ENCODE assay signal across 8 mouse cellular contexts in the genomic region with DNA sequence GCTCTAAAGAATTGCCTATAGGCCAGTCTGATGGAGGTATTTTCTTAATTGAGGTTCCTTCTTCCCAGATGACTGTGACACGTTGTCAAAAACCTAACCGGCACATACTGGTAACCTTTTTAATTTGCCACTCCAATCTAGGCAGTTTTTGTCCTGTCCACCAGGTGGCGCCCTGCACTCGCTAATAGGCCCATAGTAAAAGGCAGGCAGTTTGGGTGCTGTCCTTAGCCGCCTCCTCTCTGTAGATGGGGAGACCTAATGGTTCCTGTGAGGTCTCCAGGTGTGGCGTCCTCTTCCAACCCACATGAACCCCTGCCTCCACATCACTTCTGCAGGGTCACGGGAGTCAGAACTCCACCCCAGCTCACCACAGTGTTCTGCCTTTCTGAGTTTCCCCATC. TPM values are rescaled to one million over a fixed set of nuclear protein-coding genes. Genes with fewer than 3 reads are reported as not detected.
DNase-seq lines count a peak whose midpoint lies in the region; ATAC-seq and TF ChIP-seq lines count a peak whose summit lies in the region.

No protein-coding gene starts in this region.

- H3K4me2 ChIP-seq in liver, postnatal 0 days (ENCODE audit: low read depth, low read length): no peak overlapping the region

- peaks cover 18% of the 10 kb centered on the region for H3K4me1 ChIP-seq in liver, postnatal 0 days (ENCODE audit: insufficient read depth)
- peaks cover 11% of the 10 kb centered on the region for H3K4me1 ChIP-seq in olfactory bulb, adult 2 months (ENCODE audit: control insufficient read depth, insufficient read depth, low read length)
- no peaks in the 10 kb centered on the region for H3K4me1 ChIP-seq in thymus, adult 2 months (replicated peaks; ENCODE audit: control insufficient read depth, insufficient read depth, low read length)

- no peak overlapping the region for H3K9ac ChIP-seq in liver, postnatal 0 days (replicated peaks)

- H3K36me3 ChIP-seq in liver, postnatal 0 days (replicated peaks; ENCODE audit: insufficient read depth, low read length): no peaks in the 10 kb centered on the region
- no peaks in the 10 kb centered on the region for H3K36me3 ChIP-seq in thymus, adult 2 months (ENCODE audit: control insufficient read depth, insufficient read depth, low read length)

- no peaks in the 10 kb centered on the region for H3K9me3 ChIP-seq in liver, postnatal 0 days (ENCODE audit: low read length)

- DNase-seq in CD4-positive helper T cell, adult 2 months (ENCODE audit: low read depth, low spot score): peak; percentile 72
- peak; percentile 82 to 95 for DNase-seq in adrenal gland, adult (ENCODE audit: inconsistent age in 2 of 2, low spot score in 1 of 2)
- peak; percentile 80 for DNase-seq in gastrocnemius, postnatal 14 days
- DNase-seq in kidney, postnatal 14 days: peak; percentile 87
- peak; percentile 85 for DNase-seq in liver, postnatal 0 days
- peak; percentile 83 for DNase-seq in thymus, adult 2 months

- intact Hi-C loops in gastrocnemius, postnatal 14 days (cut with DNase I; ENCODE audit: low total_unique reads): loop anchor here (2.0 to 10.0 kb wide), 2 partner anchors 151 to 319 kb away; partner anchors contain the start of gene Celsr1

- 5% methylated on average over 7 of the region's 7 CpGs for WGBS in liver, postnatal 0 days (ENCODE audit: insufficient replicate concordance)
- 5% methylated on average over 7 of the region's 7 CpGs for WGBS in olfactory bulb, adult 2 months
- 2% methylated on average over 7 of the region's 7 CpGs for WGBS in thymus, adult 2 months

- H3K27ac ChIP-seq in liver, postnatal 0 days (ENCODE audit: low read depth): no peak overlapping the region
- no peak overlapping the region for H3K27ac ChIP-seq in olfactory bulb, adult 2 months (ENCODE audit: insufficient read depth, low read depth, low read length)
- no peak overlapping the region for H3K27ac ChIP-seq in thymus, adult 2 months (ENCODE audit: control insufficient read depth, insufficient read depth, low read length)

- TF ChIP-seq EP300 in liver, postnatal 0 days (IDR thresholded peaks at IDR 0.05; ENCODE audit: low read depth): no peak

- peak; percentile 75 for ATAC-seq in common myeloid progenitor, adult 5-6 weeks (replicated peaks; ENCODE audit: low read depth, poor library complexity, severe bottlenecking)
- ATAC-seq in liver, postnatal 0 days: peak; percentile 29; the same call in 1 of the 2 replicates

- peak; percentile 98 for TF ChIP-seq CTCF in liver, postnatal 0 days (IDR thresholded peaks at IDR 0.05; ENCODE audit: low read depth)
- 0 out of 2 replicates have a peak, but pooled peaks have one; percentile 30 for TF ChIP-seq CTCF in olfactory bulb, adult 2 months (IDR thresholded peaks at IDR 0.05; ENCODE audit: insufficient read depth, low read depth, low read length)
- TF ChIP-seq CTCF in thymus, adult 2 months (IDR thresholded peaks at IDR 0.05; ENCODE audit: borderline replicate concordance, control insufficient read depth, extremely low read depth, insufficient read depth, low read length, poor library complexity): peak; percentile 63; the same call in 1 of the 2 replicates

- H3K4me3 ChIP-seq in liver, postnatal 0 days (ENCODE audit: low read depth, low read length): no peak overlapping the region
- no peak overlapping the region for H3K4me3 ChIP-seq in olfactory bulb, adult 2 months (ENCODE audit: insufficient read depth, low read depth, low read length)
- no peak overlapping the region for H3K4me3 ChIP-seq in thymus, adult 2 months (ENCODE audit: control insufficient read depth, insufficient read depth, low read length)

- no peaks in the 10 kb centered on the region for H3K27me3 ChIP-seq in liver, postnatal 0 days (ENCODE audit: insufficient read depth, low read length)
- H3K27me3 ChIP-seq in thymus, adult 2 months (ENCODE audit: control insufficient read depth, insufficient read depth, low read length): no peaks in the 10 kb centered on the region

- no peak for TF ChIP-seq POLR2A in olfactory bulb, adult 2 months (IDR thresholded peaks at IDR 0.05; ENCODE audit: insufficient read depth, low read depth, low read length)
- TF ChIP-seq POLR2A in thymus, adult 2 months (IDR thresholded peaks at IDR 0.05; ENCODE audit: control insufficient read depth, extremely low read depth, insufficient read depth, low read length, poor library complexity): no peak

RNA-seq across cellular contexts. Expression of gene Ppara, which starts 18.7 kb away (rescaled TPM):
- total RNA-seq in common myeloid progenitor, adult 5-6 weeks (2017): not detected in 2 replicates
- 10 to 100 TPM in 1 of 2 experiments, 1 to 10 TPM in 1; 6.3 to 16.3 TPM for total RNA-seq in gastrocnemius, postnatal 14 days (2021)
- polyA plus RNA-seq in liver, postnatal 0 days (2015; fragmentation: Nextera tagmentation; extraction: Ambion mirVana): 169 and 185 TPM in 2 replicates
- not detected in 2 replicates for polyA plus RNA-seq in olfactory bulb, adult 2 months (2012; ENCODE audit: insufficient read depth, insufficient read length, low replicate concordance, missing spikeins)
- 1.3 and 1.9 TPM in 2 replicates for polyA plus RNA-seq in thymus, adult 2 months (2012; rRNA removed)

Comparison
In these comparisons a context has a peak if more than half of its experiments do, and no peak if none do; other contexts are left out.
1. CTCF ChIP-seq: peak in every context shown above with its lines; median percentile 98 in liver, postnatal 0 days; 63 in thymus, adult 2 months; 30 in olfactory bulb, adult 2 months.
2. RNA of gene Ppara, which starts 18.7 kb away (polyA plus RNA-seq): 169 to 185 TPM in liver, postnatal 0 days; 1.3 to 1.9 TPM in thymus, adult 2 months and not detected in olfactory bulb, adult 2 months; every median in the first group is over 10 times any median in the second.
3. Peak in every context shown above with its lines, with median percentiles within 50 percentile points of each other: DNase-seq.